Mouse (Mus musculus): ENCODE data around the gene Hecw2.

DNA sequence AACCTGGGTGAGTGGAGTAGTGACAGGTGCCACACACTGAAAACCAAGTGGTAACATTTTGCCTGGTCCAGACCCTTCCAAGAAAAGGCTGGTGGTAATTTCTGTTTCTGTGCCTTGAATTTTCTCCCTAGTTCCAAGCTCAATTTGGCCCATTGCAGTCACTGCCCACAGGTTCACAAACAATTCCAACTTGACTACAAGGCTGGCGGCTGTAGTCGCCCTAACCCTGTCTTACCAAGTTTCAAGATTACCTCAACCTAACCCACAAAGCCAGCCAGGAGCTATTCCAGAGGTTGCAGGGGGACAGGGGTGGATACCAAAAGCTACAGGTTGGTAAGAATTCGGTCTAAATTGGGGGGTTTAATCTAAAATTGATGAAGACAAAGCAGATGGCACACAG is 27.0 kb downstream of the Hecw2 start:
- TF ChIP-seq CTCF (IDR thresholded peaks at IDR 0.05; ENCODE audit: low read depth) = no peak
- TF ChIP-seq EP300 (optimal IDR thresholded peaks at IDR 0.05) = no peak
